Mouse (Mus musculus) CH12.LX (cell line): ENCODE measurements at regions not wholly inside any gene's neighbourhood (a gene's known extent, or its start where the extent isn't known, plus 50 kb on each side); places are given as distances from the start of the nearest gene placed in this dataset.

Experiments used
- CHD2 ChIP-seq: IDR thresholded peaks from 2 replicates; pipeline ENCODE4 v1.6.1; 2011; ENCODE audit warnings: low read length, improper control_type of control experiment
- MXI1 ChIP-seq: IDR thresholded peaks from 2 replicates; pipeline ENCODE4 v1.6.1; 2011; ENCODE audit warnings: mild to moderate bottlenecking, low read depth, low read length, improper control_type of control experiment
- POLR2A ChIP-seq: IDR thresholded peaks from 2 replicates; pipeline ENCODE4 v1.6.1; 2011; ENCODE audit warnings: low read depth, mild to moderate bottlenecking, improper control_type of control experiment, low read length

DNA sequence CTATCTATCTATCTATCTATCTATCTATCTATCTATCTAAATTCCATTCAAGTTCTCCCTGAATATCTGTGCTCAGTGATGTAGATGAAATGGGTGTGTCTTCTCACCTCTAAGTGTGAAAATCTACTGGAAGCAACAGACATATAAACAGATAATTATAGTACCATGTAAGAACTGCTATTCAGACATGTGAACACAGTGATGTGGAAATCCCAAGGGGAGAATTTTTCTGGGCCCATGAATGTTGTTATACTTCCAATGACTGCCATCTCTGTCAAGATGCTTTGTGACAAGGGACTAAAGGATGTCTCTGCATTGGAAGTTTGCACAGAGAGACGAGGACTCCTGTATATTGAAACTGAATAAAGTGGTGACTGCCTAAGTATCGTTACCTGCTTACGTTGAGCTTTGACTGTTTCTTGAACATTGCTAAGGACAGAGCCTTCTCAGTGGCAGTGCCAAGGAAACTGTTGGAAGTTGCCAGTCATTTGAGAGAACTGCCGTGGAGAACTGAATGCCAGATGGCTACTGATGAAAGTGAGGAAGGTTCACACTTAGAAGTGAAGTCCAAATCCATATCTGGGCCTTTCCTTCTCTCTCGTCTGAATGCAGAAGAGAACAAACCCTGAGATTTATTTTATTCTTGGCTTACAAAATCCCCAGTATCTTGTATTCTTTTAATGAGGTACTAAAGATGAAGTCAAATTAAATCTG lies 175.0 kb upstream of the Cd180 start:
- TF ChIP-seq MXI1 (no peak), CHD2 (no peak), POLR2A (no peak)
